Mouse (Mus musculus) skeletal muscle tissue, adult 2 months (tissue): ENCODE results near the gene Plpp3.
"Not testable (repeated sequence)": the region's sequence is repeated elsewhere in the genome, so short reads cannot be mapped to it uniquely, and the experiment has no call there.

ENCODE experiments used
- DNase-seq: peaks from one replicate; pipeline ENCODE4 v3.0.0-alpha.2; 2012; ENCODE audit warnings: low read depth, low spot score

The Plpp3 gene

GRCm38 (mm10) chr4:105257667-105258560 lies 100.8 kb downstream of the Plpp3 start:
- no peak for DNase-seq

GRCm38 (mm10) chr4:105260385-105260784 lies 103.2 kb downstream of the Plpp3 start:
- no peak for DNase-seq

DNA sequence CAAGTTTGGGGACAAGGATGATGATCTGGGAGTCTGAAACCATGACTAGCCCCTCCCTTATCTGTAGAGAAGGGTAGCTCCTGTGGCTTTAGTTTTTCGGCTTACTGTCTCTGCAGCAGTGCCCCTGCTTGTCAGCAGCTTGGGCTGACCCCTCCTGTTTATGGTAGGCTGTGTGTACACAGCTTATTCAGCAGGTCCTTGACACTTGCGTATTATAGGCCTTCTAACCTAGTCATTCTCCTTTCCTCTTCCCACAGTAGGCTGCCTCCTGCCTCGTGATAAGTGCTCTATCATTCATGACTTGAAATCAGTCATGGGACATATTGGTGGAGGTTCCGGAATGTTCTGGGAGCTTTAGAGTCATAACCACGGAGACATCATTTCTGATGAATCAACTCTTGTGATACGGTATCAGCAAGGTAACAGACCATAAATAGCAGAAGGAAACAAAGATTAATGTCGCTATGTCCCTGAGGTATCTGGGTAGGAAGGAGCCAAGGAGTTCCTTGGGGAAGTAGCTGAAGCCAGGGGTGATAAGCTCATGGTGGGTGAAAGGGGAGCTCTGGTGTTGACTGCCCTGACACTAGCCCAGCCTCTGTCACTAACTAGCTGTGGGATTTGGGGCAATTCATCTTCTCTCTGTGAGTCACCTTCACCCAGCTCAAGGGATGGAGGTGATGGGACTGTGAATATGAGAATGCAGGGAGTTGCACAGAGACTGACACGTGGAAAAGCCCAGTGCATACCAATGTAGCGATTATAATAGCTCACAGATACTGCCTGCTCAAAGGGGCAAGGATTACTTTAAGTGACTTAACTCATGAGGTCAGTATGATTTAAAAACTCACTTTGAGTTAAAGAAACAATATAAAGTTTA lies 104.0 kb downstream of the Plpp3 start:
- DNase-seq, result no peak

DNA sequence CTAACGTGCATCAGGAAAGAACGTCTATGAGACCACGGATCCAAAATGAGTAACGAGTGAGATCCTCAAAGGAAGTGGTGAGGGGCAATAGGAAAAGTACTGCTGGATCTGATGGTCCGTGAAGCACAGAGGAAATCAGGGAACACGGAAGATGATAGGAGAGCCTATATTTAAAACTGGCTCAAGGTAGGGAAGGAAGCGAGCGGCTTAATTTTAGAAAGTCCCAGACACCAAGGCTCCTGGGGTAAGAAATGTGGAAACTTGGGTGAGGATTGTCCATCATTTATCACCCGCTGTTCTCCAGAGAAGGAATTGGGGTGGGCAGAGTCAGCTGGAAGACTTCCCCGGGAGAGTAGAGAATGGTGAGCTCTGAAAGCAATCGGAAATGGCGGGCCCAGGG lies 105.2 kb downstream of the Plpp3 start:
- no peak for DNase-seq

DNA sequence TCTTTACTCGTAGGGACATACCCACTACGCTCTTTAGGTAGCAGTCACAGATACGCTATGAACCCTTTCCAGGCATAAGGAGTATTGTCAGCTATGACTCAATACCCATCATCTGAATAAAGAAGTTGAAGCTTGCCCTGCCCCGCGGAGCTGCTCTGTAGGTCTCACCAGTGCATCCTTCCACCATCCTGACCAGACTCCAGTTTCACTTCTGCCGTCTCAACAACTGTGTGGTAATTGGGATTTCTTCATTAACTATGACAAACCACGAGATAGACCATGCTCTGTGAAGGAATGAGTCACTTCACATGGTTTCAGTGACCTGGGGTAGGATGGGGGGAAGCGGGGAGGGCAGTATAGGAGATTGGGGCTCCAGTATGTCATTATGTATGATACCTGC lies 106.5 kb downstream of the Plpp3 start:
- no peak for DNase-seq

DNA sequence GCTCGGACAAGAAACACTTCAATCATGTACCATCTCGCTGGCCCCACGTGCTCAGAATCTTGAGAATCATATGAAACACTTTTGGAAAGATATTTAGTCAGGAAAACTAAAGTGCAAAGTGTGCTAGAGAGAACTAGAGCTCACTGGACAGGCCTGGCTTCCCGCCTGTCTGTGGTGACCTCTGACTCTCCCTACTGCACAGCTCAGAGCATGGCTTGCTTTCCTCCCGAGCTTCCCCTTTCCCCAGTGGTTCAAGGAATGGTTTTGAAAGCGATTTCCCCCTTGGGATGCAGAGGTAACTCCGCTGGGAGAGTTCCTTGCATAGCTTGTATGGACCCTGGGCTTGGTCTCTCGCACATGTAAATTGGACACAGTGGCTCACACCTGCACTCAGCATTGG lies 107.9 kb downstream of the Plpp3 start:
- DNase-seq, result no peak

DNA sequence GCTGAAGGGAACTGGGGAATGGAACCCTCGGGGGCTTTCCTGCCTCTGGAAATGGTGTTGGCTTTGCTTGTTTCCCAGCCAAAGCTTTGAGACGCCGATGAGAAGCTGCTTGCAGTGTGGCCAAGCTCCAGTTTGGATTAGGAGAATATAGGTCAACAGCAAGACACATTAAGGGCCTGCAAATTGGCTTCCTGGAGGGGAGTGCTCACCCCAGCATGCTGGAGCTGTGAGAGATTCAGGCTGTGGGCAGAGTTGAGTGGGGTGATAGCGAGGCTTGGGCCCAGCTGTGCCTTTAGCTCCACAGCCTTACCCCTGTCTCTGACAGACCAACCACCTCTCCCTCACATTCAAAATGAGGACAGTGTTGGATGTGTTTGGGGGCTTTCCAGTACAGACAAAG lies 108.5 kb downstream of the Plpp3 start:
- DNase-seq, result no peak

DNA sequence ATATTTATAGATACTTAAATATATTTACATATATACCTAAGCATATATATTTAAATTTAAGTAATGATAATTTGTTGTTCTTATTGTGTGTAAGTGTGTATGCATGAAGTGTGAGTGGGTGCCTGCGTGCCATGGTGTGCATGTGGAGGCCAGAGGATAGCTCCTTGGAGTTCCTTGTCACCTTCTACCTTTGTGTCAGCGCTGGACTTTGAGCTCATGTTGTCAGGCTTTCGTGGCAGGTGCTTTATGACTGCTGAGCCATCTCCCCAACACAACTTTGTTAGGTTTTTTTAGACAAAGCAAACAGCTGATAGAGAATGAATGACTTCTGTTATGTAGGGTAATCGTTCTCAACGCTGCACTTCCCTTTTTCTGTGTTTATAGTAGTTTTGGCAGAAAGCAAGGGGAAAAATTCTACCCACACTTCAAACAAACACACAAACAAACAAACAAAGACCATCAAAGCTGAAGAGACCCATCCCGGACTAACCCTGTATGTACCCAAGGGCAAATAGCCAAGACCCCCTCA lies 111.1 kb downstream of the Plpp3 start:
- DNase-seq, result no peak

DNA sequence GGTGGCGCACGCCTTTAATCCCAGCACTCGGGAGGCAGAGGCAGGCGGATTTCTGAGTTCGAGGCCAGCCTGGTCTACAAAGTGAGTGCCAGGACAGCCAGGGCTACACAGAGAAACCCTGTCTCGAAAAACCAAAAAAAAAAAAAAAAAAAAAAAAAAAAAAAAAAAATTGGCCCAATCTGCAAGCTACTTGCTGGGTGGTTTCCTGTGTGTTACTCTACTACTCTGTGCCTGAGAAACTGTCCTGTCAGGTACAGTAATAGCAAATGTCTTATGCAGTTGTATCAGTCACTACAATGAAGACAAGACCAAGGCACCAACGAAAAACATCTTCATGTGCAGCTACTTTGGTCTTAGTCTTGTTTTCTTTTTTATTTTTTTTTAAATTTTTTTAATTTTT lies 112.3 kb downstream of the Plpp3 start:
- DNase-seq, result not testable (repeated sequence)

GRCm38 (mm10) chr4:105271166-105271565 lies 114.0 kb downstream of the Plpp3 start:
- peak; percentile 91 for DNase-seq

DNA sequence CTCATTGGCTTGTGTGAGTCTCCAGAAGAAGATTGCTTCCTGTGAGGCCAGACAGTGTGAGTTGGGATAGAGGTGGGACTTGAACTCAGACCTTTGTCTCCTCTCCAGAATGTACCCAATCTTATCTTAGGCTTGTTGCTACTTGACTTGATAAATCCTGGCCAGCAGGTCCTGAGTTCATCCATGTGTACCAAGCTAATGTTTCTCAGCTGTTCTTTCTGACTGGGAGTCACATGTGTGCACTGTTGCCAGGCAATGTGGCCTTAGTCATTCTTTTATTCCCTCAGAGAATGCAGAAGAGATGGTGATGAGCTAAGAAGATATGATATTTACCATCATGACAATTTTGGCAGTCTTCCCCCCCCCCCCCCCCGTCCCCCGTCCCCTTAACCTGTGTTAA lies 115.9 kb downstream of the Plpp3 start:
- DNase-seq, result peak; percentile 63

- no peak for DNase-seq
Observed at GRCm38 (mm10) chr4:105273486-105273885, 116.3 kb downstream of the Plpp3 start.

DNA sequence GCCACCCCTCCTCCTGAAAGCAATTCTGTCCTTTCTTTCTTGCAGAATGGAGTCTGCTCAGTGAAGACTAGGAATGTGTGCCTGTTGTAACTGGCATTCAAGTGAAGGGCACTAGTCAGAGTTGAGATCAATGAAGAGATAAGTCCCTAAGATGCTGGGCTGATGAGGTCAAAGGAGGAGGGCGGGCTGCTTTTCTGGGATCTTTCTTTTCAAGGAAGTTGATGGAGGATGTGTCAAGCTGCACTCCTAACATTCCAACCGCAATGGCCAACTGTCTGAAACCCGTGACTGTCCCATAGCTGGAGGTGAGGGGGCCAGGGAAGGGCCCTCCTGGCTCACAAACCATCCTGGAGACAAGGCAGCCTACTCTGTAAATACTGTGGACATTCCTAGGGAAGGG lies 118.5 kb downstream of the Plpp3 start:
- DNase-seq, result no peak

DNA sequence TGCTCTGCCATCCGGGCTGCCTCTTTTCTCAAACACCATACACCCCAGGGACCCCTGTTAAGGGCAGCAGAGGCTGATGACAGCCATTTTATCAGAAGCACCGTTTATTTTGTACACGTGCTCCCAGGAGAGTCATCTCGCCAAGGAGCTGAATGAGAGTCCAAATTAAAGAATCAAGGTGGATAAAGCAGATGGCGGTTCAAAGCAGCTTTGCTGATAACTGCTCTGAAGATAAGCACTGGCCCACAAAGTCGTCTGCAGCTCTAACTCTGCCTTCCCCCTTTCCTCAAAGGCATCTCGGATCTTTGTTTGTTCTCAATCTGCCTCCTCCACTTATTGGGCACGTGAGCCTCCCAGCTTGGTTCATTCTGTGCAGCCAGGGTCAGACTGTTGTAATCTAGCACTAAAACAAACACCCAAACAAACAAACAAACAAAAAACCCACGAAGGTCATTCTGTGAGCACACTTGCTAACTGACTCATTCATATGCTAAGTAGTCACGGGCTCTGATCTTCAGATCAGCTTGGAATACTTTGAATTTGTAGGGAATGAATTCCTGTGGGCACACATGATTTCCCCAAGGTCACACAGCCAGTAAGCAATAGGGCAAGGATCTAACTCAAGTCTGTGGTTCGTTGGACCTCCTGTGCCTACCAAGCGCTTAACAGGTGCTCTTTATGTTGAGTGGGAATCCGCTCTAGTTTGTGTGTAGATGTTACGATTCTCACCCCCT lies 119.1 kb downstream of the Plpp3 start:
- no peak for DNase-seq

DNA sequence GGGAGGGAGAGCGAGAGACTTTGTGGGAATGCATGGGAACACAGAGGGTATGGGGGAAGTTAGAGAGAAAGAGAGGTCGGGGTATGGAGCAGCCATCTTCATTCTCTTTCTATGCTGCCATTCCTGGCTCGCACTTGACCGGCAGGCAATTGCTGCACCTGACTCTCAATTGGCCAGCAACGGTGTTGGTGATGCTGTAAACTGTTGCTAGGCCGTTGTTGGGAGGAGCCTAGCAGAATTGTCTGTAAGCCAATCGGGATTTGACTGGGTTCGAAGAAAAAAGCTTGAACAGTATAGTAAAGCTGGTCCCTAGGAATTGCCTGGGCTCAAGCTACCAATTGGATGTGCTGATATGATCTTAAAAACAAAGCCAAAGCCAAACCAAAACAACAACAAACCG lies 121.0 kb downstream of the Plpp3 start:
- no peak for DNase-seq

- DNase-seq, result peak; percentile 84
Observed at GRCm38 (mm10) chr4:105278571-105279410, 121.6 kb downstream of the Plpp3 start.

GRCm38 (mm10) chr4:105279806-105280205 lies 122.7 kb downstream of the Plpp3 start:
- DNase-seq, result no peak

GRCm38 (mm10) chr4:105281751-105282231 lies 124.6 kb downstream of the Plpp3 start:
- DNase-seq, result no peak
